Mouse (Mus musculus) stomach, postnatal 0 days (tissue): ENCODE data around the gene Fgf10. TPM values are rescaled to one million over a fixed set of nuclear protein-coding genes. Genes with fewer than 3 reads are reported as not detected.

ENCODE experiments used
- ATAC-seq: fragments of 200-750 bp; cut with Nextera tagmentation; 2 replicates; pipeline ENCODE4 v1.8.0; 2017; ENCODE audit not compliant: low FRiP score, low TSS enrichment
- DNase-seq: peaks from one replicate; pipeline ENCODE4 v3.0.0-alpha.2; 2016; ENCODE audit warnings: low spot score
- H3K27ac ChIP-seq: fragments of 300-500 bp; sonication (generic); replicated peaks from 2 replicates; pipeline ENCODE4 v1.5.1; 2014; ENCODE audit warnings: mild to moderate bottlenecking, control low read depth
- H3K27me3 ChIP-seq: fragments of 300-500 bp; sonication (generic); 2 replicates; pipeline ENCODE4 v1.6.1; 2014; ENCODE audit warnings: low read length; ENCODE audit not compliant: control insufficient read depth, insufficient read depth
- H3K36me3 ChIP-seq: fragments of 300-500 bp; sonication (generic); 2 replicates; pipeline ENCODE4 v1.6.1; 2014; ENCODE audit warnings: low read length, mixed read lengths; ENCODE audit not compliant: control insufficient read depth, insufficient read depth
- H3K4me1 ChIP-seq: fragments of 300-500 bp; sonication (generic); replicated peaks from 2 replicates; pipeline ENCODE4 v1.6.1; 2014; ENCODE audit warnings: antibody characterized with exemption; ENCODE audit not compliant: control insufficient read depth, insufficient read depth
- H3K4me2 ChIP-seq: fragments of 300-500 bp; sonication (generic); replicated peaks from 2 replicates; pipeline ENCODE4 v1.6.1; 2014; ENCODE audit warnings: low read depth, mild to moderate bottlenecking, control low read depth, moderate library complexity
- H3K4me3 ChIP-seq: fragments of 300-500 bp; sonication (generic); 2 replicates; pipeline ENCODE4 v1.5.1; 2014; ENCODE audit warnings: low read depth, low read length, control low read depth
- H3K9ac ChIP-seq: fragments of 300-500 bp; sonication (generic); 2 replicates; pipeline ENCODE4 v1.6.1; 2014; ENCODE audit warnings: mild to moderate bottlenecking, low read length, control low read depth, mixed read lengths
- H3K9me3 ChIP-seq: fragments of 300-500 bp; sonication (generic); 2 replicates; pipeline ENCODE4 v1.6.1; 2016; ENCODE audit warnings: low read length; ENCODE audit not compliant: control insufficient read depth
- CTCF ChIP-seq: IDR thresholded peaks from 2 replicates; pipeline ENCODE4 v1.5.1; 2016; ENCODE audit warnings: antibody characterized with exemption, low read depth, mild to moderate bottlenecking, moderate library complexity
- EP300 ChIP-seq: optimal IDR thresholded peaks from 2 replicates; pipeline ENCODE3; 2016; ENCODE audit warnings: antibody characterized with exemption
- WGBS: fragments of 180-500 bp; shearing (Covaris S2); extraction: QIAGEN DNeasy Blood & Tissue Kit; methylation state at CpG from one replicate; pipeline ENCODE4 v1.1.7; 2014; 5-methylcytosine and 5-hydroxymethylcytosine counted together
- polyA plus RNA-seq: library from polyadenylated mRNA; unstranded; fragments of >200 nt; fragmentation: Nextera tagmentation; extraction: Ambion mirVana; gene quantifications from 2 replicates; pipeline ENCODE4 v1.2.1, GENCODE M21; 2015

The Fgf10 gene
- polyA plus RNA-seq, 1 experiment from 2014 or later = 1.3 TPM

- no peaks in the 10 kb centered on the region for H3K27me3 ChIP-seq
- no peaks in the 10 kb centered on the region for H3K9me3 ChIP-seq
- ATAC-seq (no peak), DNase-seq (no peak)
- no peaks in the 10 kb centered on the region for H3K36me3 ChIP-seq
- H3K27ac ChIP-seq = no peak overlapping the region
- 53% methylated on average over 1 of the region's 1 CpGs for WGBS
- H3K4me2 ChIP-seq = no peak overlapping the region
- no peaks in the 10 kb centered on the region for H3K4me1 ChIP-seq
- H3K4me3 ChIP-seq = no peak overlapping the region
- H3K9ac ChIP-seq = no peak overlapping the region
- TF ChIP-seq EP300 = no peak
- no peak for TF ChIP-seq CTCF
These were observed 52.1 kb downstream of the Fgf10 start for GRCm38 (mm10) chr13:118721668-118722067.

GRCm38 (mm10) chr13:118731850-118732552, 62.4 kb downstream of the Fgf10 start:
- H3K4me2 ChIP-seq = peak overlapping the region; percentile 21
- no peaks in the 10 kb centered on the region for H3K4me1 ChIP-seq
- no peaks in the 10 kb centered on the region for H3K27me3 ChIP-seq
- no peak overlapping the region for H3K27ac ChIP-seq
- H3K9me3 ChIP-seq = no peaks in the 10 kb centered on the region
- WGBS = 32% methylated on average over 12 of the region's 12 CpGs
- DNase-seq (no peak), ATAC-seq (no peak)
- TF ChIP-seq CTCF = no peak
- H3K9ac ChIP-seq = no peak overlapping the region
- H3K36me3 ChIP-seq = no peaks in the 10 kb centered on the region
- H3K4me3 ChIP-seq = no peak overlapping the region

- TF ChIP-seq EP300 = no peak
- no peak for TF ChIP-seq CTCF
- Histone ChIP-seq H3K27ac (no peak overlapping the region), H3K9me3 (no peaks in the 10 kb centered on the region), H3K4me3 (no peak overlapping the region), H3K27me3 (no peaks in the 10 kb centered on the region), H3K9ac (no peak overlapping the region), H3K4me1 (no peaks in the 10 kb centered on the region), H3K36me3 (no peaks in the 10 kb centered on the region), H3K4me2 (no peak overlapping the region)
- ATAC-seq = no peak
- 76% methylated on average over 2 of the region's 2 CpGs for WGBS
- no peak for DNase-seq
These were observed 70.3 kb downstream of the Fgf10 start for GRCm38 (mm10) chr13:118739854-118740411.

GRCm38 (mm10) chr13:118742788-118743187, 73.2 kb downstream of the Fgf10 start:
- no peak overlapping the region for H3K4me2 ChIP-seq
- H3K27ac ChIP-seq = no peak overlapping the region
- H3K4me1 ChIP-seq = no peaks in the 10 kb centered on the region
- H3K36me3 ChIP-seq = no peaks in the 10 kb centered on the region
- ATAC-seq (no peak), DNase-seq (no peak)
- no peak overlapping the region for H3K9ac ChIP-seq
- no peak for TF ChIP-seq EP300
- TF ChIP-seq CTCF = no peak
- no peak overlapping the region for H3K4me3 ChIP-seq
- WGBS = 77% methylated on average over 4 of the region's 4 CpGs
- no peaks in the 10 kb centered on the region for H3K9me3 ChIP-seq
- no peaks in the 10 kb centered on the region for H3K27me3 ChIP-seq

DNA sequence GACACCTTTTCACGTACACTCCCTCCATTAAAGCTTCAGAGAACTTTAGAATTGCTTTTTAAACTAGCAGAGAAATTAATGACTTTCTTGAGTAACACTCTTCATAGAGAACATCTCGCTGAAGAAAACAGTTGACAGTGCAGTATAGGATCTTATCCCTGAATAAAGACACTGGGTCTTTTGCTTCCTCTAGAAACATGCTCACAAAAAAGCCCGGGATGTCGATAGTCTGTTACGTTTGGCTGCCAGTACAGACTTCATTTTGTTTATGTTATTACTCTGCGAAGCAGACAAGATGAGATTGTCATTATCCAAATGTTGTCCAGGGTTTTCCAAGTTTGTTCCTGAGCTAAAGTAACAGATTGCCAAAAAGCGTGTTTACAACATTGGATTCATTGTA, 75.2 kb downstream of the Fgf10 start:
- TF ChIP-seq CTCF = no peak
- no peak for TF ChIP-seq EP300
- Histone ChIP-seq H3K9me3 (no peaks in the 10 kb centered on the region), H3K4me3 (no peak overlapping the region), H3K9ac (no peak overlapping the region), H3K27ac (no peak overlapping the region), H3K36me3 (no peaks in the 10 kb centered on the region), H3K4me2 (no peak overlapping the region), H3K27me3 (no peaks in the 10 kb centered on the region), H3K4me1 (no peaks in the 10 kb centered on the region)
- WGBS = 53% methylated on average over 7 of the region's 7 CpGs
- no peak for DNase-seq
- ATAC-seq = no peak

DNA sequence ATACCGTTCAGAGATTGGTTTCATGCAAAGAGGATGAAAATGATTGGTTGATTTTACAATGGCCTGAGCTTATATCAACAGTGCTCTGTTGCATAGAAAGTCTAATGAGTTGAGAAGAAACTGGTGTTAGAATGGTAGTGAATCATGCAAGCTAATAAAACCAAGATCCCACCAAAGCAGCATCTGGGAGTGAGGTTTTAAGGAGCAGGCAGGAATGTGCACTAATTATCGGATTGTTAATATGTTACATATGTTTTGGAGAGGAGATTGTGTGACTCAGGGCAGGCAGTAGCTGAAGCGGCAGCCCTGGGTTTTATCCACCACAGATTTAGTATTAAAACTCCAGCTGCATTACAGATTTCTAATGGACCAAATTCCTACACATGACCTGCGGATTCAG, 76.8 kb downstream of the Fgf10 start:
- H3K9ac ChIP-seq = no peak overlapping the region
- H3K27me3 ChIP-seq = no peaks in the 10 kb centered on the region
- ATAC-seq = no peak
- DNase-seq = no peak
- no peaks in the 10 kb centered on the region for H3K9me3 ChIP-seq
- WGBS = 68% methylated on average over 4 of the region's 4 CpGs
- no peak overlapping the region for H3K4me3 ChIP-seq
- no peaks in the 10 kb centered on the region for H3K36me3 ChIP-seq
- no peaks in the 10 kb centered on the region for H3K4me1 ChIP-seq
- no peak for TF ChIP-seq EP300
- TF ChIP-seq CTCF = no peak
- H3K27ac ChIP-seq = no peak overlapping the region
- H3K4me2 ChIP-seq = no peak overlapping the region
